Mouse (Mus musculus) heart, postnatal 0 days (tissue): ENCODE measurements around the gene Ribc2.

ENCODE experiments used
- CTCF ChIP-seq: IDR thresholded peaks from 2 replicates; pipeline ENCODE4 v1.5.1; 2016; ENCODE audit warnings: antibody characterized with exemption, control low read depth, low read depth
- EP300 ChIP-seq: IDR thresholded peaks from 2 replicates; pipeline ENCODE4 v1.6.1; 2016; ENCODE audit warnings: antibody characterized with exemption, low read depth

GRCm38 (mm10) chr15:85188167-85188778 lies 56.4 kb downstream of the Ribc2 start:
- TF ChIP-seq CTCF, result no peak
- no peak for TF ChIP-seq EP300
